In genomic region chr9:107628721-107629410, GRCm38 (mm10) we compare ENCODE assay signal across 8 mouse cellular contexts. TPM values are rescaled to one million over a fixed set of nuclear protein-coding genes. Genes with fewer than 3 reads are reported as not detected.
DNase-seq lines count a peak whose midpoint lies in the region; ATAC-seq lines count a peak whose summit lies in the region.

No protein-coding gene starts in this region.

- WGBS in heart, embryonic 14.5 days, result 51% methylated on average over 15 of the region's 15 CpGs
- WGBS in kidney, embryonic 16.5 days, result 37% methylated on average over 13 of the region's 15 CpGs

- H3K4me1 ChIP-seq in heart, embryonic 14.5 days (ENCODE audit: control insufficient read depth in 2 of 2, insufficient read depth in 2 of 2, low read length in 2 of 2), result peaks cover 66 to 82% of the 10 kb centered on the region in 2 experiments
- H3K4me1 ChIP-seq in kidney, embryonic 16.5 days (ENCODE audit: insufficient read depth, low read length), result peaks cover 82% of the 10 kb centered on the region

- H3K4me2 ChIP-seq in heart, embryonic 14.5 days (ENCODE audit: low read length), result peak overlapping the region; percentile 50
- peak overlapping the region; percentile 30 for H3K4me2 ChIP-seq in kidney, embryonic 16.5 days (replicated peaks; ENCODE audit: low read depth, low read length)

- no peaks in the 10 kb centered on the region for H3K9me3 ChIP-seq in heart, embryonic 14.5 days (ENCODE audit: control insufficient read depth, low read length)
- no peaks in the 10 kb centered on the region for H3K9me3 ChIP-seq in kidney, embryonic 16.5 days (ENCODE audit: low read length)

- H3K9ac ChIP-seq in heart, embryonic 14.5 days (ENCODE audit: low read length), result peak overlapping the region; percentile 68
- H3K9ac ChIP-seq in kidney, embryonic 16.5 days (replicated peaks; ENCODE audit: low read length), result peak overlapping the region; percentile 61

- H3K4me3 ChIP-seq in heart, embryonic 14.5 days (ENCODE audit: control insufficient read depth in 1 of 2, insufficient read depth in 1 of 2, low read depth in 1 of 2, low read length in 2 of 2), result no peak overlapping the region
- peak overlapping the region; percentile 19 for H3K4me3 ChIP-seq in kidney, embryonic 16.5 days (ENCODE audit: low read length)

- no peaks in the 10 kb centered on the region for H3K27me3 ChIP-seq in heart, embryonic 14.5 days (ENCODE audit: control insufficient read depth, insufficient read depth, low read length)
- no peaks in the 10 kb centered on the region for H3K27me3 ChIP-seq in kidney, embryonic 16.5 days (ENCODE audit: insufficient read depth, low read length)

- H3K36me3 ChIP-seq in heart, embryonic 14.5 days (ENCODE audit: control insufficient read depth, insufficient read depth, low read length), result peaks cover 63% of the 10 kb centered on the region
- H3K36me3 ChIP-seq in kidney, embryonic 16.5 days (ENCODE audit: insufficient read depth, low read length), result 0 out of 2 replicates have a peak, but pooled peaks cover 11% of the 10 kb centered on the region

- peak; percentile 26; the same call in 1 of the 2 replicates for ATAC-seq in heart, embryonic 14.5 days (ENCODE audit: insufficient number of reproducible peaks, insufficient read depth, low FRiP score, low read depth)
- peak; percentile 23 for ATAC-seq in kidney, embryonic 16.5 days (ENCODE audit: low FRiP score, low TSS enrichment)

- H3K27ac ChIP-seq in heart, embryonic 14.5 days (replicated peaks in 1 of 2; ENCODE audit: control insufficient read depth in 1 of 2, insufficient read depth in 1 of 2, low read depth in 2 of 2, low read length in 2 of 2), result peak overlapping the region; percentile 64 to 96
- H3K27ac ChIP-seq in kidney, embryonic 16.5 days (ENCODE audit: low read length), result peak overlapping the region; percentile 94

- peak; percentile 60 to 76 for DNase-seq in adrenal gland, adult (ENCODE audit: inconsistent age in 2 of 2, low spot score in 1 of 2)
- DNase-seq in adrenal gland, postnatal 25 days, result no peak
- DNase-seq in MEL-GATA-1-ER (ENCODE audit: extremely low read depth, low read depth), result peak; percentile 80
- peak; percentile 74 to 84 for DNase-seq in lung, postnatal 4 days
- DNase-seq in retina, postnatal 1 day, result no peak
- DNase-seq in left cerebral cortex, adult 11 months (ENCODE audit: low spot score), result no peak

RNA-seq across cellular contexts. Expression of gene Gnai2, which starts 6.3 kb away (rescaled TPM):
- 202 and 238 TPM in 2 replicates for total RNA-seq in adrenal gland, postnatal 25 days (2021)
- polyA plus RNA-seq in heart, embryonic 14.5 days (2014; fragmentation: Nextera tagmentation; extraction: Ambion mirVana), result 379 and 410 TPM in 2 replicates
- polyA plus RNA-seq in kidney, embryonic 16.5 days (2015; fragmentation: Nextera tagmentation; extraction: Ambion mirVana), result 447 and 455 TPM in 2 replicates

RNA-seq across cellular contexts. Expression of gene Sema3b, which starts 19.8 kb away (rescaled TPM):
- 5.1 and 8.4 TPM in 2 replicates for total RNA-seq in adrenal gland, postnatal 25 days (2021)
- polyA plus RNA-seq in heart, embryonic 14.5 days (2014; fragmentation: Nextera tagmentation; extraction: Ambion mirVana), result 6.5 and 7.2 TPM in 2 replicates
- 31.3 TPM in 2 replicates for polyA plus RNA-seq in kidney, embryonic 16.5 days (2015; fragmentation: Nextera tagmentation; extraction: Ambion mirVana)

RNA-seq across cellular contexts. Expression of gene Slc38a3, which starts 40.5 kb away (rescaled TPM):
- total RNA-seq in adrenal gland, postnatal 25 days (2021), result 0.39 and 8.5 TPM in 2 replicates
- 2.7 TPM in 2 replicates for polyA plus RNA-seq in heart, embryonic 14.5 days (2014; fragmentation: Nextera tagmentation; extraction: Ambion mirVana)
- 12.4 and 12.9 TPM in 2 replicates for polyA plus RNA-seq in kidney, embryonic 16.5 days (2015; fragmentation: Nextera tagmentation; extraction: Ambion mirVana)

RNA-seq across cellular contexts. Expression of gene Ifrd2, which starts 41.4 kb away (rescaled TPM):
- total RNA-seq in adrenal gland, postnatal 25 days (2021), result 47.0 and 54.5 TPM in 2 replicates
- 44.6 and 45.7 TPM in 2 replicates for polyA plus RNA-seq in heart, embryonic 14.5 days (2014; fragmentation: Nextera tagmentation; extraction: Ambion mirVana)
- 60.7 and 64.3 TPM in 2 replicates for polyA plus RNA-seq in kidney, embryonic 16.5 days (2015; fragmentation: Nextera tagmentation; extraction: Ambion mirVana)

RNA-seq across cellular contexts. Expression of gene Hyal3, which starts 48.2 kb away (rescaled TPM):
- total RNA-seq in adrenal gland, postnatal 25 days (2021), result 2.0 and 2.8 TPM in 2 replicates
- polyA plus RNA-seq in heart, embryonic 14.5 days (2014; fragmentation: Nextera tagmentation; extraction: Ambion mirVana), result 0.46 and 0.53 TPM in 2 replicates
- 1.3 and 1.6 TPM in 2 replicates for polyA plus RNA-seq in kidney, embryonic 16.5 days (2015; fragmentation: Nextera tagmentation; extraction: Ambion mirVana)

Comparison
In these comparisons a context has a peak if more than half of its experiments do, and no peak if none do; other contexts are left out.
1. DNase-seq: peak in adrenal gland, adult (2 of 2), MEL-GATA-1-ER (single experiment) and lung, postnatal 4 days (2 of 2); none in adrenal gland, postnatal 25 days (single experiment), retina, postnatal 1 day (single experiment) and left cerebral cortex, adult 11 months (single experiment).